Mouse (Mus musculus) mature B cell (primary cell): ENCODE data around the gene Chst5.

ENCODE experiments used
- in situ Hi-C: fragments of 300-500 bp; cut with MboI; formaldehyde crosslinking; loops from 2 replicates; pipeline ENCODE4 v1.14.3; 2019

Gene Chst5

DNA sequence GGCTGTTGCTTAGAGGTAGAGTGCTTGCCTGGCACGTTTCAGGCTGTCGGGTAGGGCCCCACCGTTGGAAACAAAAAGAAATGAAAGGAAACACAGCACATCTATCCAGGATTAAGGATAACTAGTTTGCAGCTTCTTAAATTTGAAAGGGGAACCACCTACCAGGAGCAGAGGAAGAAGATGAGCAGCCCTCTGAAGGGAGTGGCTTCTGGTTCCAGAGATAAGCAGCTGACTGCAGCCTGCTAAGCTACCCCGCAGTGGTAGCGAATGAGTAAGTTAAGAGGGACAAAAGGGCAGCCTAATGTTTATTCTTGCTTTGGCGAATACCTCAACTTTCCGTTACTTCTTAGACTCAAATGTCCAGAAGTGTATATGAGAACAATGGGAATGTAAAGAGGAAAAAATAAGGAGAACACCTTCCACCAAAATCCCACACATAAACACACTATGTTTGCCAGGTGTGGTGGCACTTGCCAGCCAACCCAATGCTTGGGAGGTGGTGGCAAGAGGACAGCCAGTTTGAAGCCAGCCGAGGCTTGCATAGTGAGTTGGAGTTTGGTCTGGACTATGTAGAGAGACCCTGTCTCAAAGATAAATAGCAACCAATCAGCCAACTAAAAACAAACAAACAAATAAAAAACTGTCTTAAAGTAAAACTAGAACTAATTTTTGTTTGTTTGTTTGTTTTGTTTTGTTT, 19.5 kb upstream of the Chst5 start:
- in situ Hi-C loops, result no loop called here

DNA sequence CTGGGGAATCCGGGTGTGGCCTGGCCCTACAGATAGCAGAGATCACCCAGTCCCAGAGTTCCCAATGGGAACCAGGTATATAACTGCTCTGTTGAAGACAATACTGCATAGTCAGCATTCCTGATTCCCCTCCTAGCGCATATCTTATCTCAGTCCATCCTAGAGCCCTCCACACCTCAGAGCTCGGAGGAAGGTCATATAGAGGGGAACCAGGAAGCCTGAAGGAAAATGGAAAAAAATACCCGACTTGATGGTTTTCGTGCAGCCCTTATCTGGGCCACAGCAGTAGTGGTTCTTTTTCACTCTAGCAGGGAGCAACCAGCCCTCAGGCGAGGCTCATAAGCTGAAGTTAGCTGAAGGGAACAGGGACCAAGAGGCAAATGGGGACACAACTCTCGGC, 14.7 kb upstream of the Chst5 start:
- in situ Hi-C loops, result no loop called here

DNA sequence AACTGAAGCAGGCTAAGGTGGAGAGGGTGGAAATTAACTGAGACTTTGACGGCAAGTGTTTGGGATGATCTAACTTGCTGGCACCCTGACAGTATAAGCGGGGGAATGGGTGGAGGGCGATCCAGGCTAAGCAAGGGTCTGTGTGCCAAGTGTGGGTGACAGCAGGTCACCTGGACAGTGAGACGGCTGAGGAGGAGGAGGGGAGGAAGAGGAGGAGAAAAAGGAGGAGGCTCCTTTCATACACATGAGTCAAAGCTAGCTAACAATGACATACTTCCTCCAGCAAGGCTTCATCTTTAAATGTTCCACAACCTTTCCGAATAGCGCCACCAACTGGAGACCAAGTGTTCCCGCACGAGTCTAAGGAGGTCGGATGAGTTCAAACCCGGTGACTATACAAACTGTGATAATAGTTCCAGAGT, 13.1 kb upstream of the Chst5 start:
- in situ Hi-C loops, result no loop called here

DNA sequence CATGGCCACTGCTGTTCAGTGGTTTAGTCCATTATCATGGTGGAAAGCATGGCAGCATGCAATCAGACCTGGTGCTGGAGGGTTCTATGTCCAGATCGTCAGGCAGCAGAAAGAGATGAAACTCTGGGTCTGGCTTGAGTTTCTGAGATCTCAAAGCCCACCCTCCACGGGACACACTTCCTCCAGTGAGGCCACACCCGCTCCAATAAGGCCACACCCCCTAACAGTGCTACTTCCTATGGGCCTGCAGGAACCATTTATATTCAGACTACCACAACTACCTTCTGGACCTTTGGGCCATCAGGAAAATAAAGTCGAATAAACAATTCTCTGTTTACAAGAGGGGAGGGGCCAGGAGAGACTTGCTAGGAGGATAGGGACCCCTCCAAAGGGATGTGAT, 10.7 kb upstream of the Chst5 start:
- in situ Hi-C loops, result no loop called here

DNA sequence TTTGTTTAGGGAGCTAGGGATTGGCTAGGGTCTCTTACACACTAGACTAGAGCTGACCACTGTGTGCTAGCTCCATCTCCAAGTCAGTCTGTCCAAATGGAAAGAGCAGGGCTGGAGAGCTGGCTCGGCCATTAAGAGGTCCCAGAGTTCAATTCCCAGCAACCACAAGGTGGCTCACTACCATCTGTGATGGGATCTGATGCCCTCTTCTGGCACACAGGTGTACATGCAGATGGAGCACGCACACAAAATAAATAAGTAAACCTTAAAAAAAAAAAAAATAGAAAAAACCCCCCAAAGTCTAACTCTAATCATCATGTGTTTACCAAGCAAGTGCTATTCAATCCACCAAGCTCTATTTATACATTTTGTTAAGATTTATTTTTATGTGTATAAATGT, 9.4 kb upstream of the Chst5 start:
- in situ Hi-C loops, result no loop called here

DNA sequence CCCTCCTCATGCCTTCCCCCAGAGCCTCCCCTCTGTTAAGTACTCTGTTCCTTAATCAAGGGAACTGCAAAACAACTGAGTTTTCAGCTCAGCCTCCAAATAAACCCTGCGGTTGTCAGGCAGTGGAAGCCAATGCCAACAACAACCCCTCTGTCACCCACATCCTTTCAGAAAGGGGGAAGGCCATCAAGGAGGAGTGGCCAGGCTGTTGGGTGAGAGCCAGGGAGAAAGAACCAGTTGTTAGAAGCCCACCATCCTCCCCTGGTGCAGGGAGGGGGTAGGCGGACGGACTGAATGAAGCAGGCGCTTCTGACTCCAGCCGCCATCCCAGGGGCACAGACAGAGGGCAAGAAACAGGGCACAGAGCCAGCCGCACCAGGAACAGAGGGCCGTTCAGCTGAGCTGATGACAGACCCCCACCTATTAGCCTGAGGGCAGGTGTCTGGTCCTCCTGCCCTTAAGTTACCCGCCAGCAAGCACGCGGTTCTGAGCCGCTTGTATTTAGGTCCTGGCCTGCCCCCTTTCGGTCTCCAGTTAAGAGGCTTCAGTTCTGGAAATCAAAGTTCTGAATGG, 2.7 kb upstream of the Chst5 start:
- in situ Hi-C loops, result no loop called here

DNA sequence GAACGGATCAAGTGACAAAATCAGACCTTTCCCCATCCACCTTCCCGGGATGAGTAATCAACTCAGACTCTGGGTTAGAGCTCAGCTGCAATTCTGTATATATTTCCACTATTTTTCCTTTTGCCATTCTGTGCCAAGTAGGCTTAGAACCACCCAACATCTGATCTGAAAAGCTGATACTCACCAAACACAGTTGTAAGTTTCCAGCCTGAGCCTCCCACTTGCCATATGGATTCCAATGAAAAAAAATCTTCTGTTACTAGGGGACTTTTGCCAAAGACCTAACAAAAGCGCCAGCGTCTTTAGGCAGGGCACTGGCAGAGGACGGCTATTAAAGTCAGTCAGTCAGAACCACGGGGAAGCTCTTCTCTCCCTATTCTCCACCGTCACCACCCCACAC, 1.3 kb upstream of the Chst5 start:
- in situ Hi-C loops, result no loop called here

DNA sequence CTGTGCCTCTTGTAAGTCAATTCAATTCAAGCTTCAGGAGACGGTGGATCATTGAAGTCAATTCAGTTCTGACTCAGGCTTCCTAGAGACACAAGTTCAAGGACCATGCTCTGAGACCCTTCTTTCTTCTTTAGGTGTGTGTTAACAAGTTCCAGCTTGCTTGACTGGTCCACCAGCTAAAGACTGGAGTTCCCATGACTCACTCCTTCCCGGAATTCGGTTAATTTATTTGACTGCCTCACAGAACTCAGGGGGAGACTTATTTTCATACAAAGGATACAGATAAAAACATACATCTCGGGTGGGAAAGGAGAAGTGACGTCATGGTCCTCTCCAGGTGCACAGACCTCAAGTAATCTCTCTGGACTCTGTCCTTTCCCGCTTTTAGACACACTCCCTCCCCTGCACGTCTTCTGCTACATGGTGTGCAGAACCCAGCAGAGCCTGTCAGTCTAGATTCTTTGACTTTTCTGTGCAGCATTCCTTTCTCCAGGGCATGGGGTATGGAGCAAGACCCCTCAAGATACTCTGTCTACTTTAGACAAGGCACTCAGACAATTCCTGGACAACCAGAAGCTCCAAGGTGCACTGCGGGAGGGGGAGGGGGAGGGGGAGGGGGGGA, 4.6 kb downstream of the Chst5 start:
- in situ Hi-C loops, result no loop called here

DNA sequence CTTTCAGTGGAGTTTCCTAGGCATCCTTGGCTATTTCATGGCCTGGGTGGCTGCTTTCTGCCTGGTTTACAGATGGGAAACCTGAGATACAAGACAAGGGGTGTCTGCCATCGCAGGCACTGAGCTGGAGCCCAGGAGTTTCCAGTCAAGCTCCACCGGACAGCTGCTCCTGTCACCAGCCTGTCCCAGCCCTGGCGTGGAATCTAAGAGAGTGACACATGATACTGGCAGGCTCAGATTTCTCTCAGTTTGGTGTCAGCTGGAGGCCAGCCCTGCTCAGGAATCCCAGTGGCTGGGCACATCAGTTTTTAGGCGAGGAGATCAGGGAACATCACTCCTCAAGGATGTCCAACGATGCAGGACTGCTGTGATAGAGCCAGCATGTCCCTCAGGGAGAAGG, 8.2 kb downstream of the Chst5 start:
- in situ Hi-C loops, result no loop called here

DNA sequence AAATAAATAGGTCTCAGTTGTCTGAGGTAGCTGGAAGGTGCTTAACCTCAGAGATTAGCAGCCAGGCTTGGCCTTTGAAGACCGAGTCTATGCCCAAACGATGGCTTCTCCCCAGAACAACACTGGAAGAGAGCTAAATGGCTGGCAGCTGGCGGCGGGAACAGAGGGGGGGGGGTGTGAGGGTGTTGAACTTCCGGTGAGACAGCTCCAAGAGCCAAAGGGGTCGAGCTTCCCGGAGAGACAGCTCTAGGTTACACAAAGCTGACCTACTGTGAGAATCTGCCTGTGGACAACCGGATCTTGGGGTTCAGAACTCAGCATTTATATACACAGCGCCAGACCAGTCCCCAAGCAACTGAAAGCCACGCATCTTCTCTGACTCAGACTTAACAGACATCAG, 11.7 kb downstream of the Chst5 start:
- in situ Hi-C loops, result no loop called here

DNA sequence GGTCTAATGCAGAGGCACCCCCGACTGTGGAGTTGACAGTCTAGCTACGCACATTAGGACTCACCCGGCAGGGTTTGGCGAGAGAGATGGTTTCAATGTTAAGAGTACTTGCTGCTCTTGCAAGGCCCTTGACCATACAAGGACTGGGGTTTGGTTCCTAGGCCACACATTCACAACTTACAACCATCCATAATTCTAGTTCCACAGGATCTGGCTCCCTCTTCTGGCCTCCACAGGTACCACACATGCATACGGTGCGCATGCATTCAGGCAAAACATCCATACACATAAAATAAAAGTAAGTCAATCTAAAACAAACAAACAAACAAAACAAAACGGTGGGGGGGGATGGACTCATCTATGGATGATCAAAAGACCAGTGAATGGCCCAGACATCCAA, 15.3 kb downstream of the Chst5 start:
- in situ Hi-C loops, result no loop called here

DNA sequence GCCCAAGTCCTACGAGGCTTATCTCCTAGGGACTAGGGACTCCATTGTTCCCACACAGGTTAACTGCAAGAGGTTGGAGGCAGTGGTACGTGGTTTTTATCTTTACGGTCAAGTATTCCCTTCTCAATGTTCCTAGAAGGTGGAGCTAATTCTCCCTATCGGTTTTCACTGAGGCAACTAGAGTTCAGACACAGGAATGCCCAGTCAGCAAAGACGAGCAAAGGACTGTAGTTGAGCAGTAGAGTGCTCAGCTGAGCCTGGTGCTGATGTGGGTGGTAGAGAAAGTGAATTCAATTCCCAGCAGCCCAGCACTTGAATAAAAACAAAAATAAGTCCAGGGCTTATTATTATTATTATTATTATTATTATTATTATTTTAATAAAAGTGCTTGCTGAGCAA, 17.6 kb downstream of the Chst5 start:
- in situ Hi-C loops, result no loop called here

DNA sequence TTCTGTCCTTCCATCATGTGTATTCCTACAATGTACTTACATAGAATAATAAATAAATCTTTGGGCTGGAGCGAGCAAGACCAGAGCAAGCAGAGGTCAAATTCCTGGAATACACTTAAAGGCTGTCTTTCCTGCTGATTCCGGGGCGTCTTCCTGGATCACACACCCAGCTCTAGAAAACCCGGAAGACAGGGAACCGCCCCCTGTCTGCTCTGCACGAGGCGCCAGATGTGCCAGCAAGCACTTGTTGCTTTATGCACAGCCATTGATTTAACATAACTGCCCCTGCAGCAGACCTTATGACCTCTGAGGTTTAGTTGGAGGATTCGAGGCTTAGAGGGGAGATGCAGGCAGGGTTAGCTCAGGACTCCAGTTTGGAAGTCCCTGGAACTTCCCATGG, 18.3 kb downstream of the Chst5 start:
- in situ Hi-C loops, result no loop called here

DNA sequence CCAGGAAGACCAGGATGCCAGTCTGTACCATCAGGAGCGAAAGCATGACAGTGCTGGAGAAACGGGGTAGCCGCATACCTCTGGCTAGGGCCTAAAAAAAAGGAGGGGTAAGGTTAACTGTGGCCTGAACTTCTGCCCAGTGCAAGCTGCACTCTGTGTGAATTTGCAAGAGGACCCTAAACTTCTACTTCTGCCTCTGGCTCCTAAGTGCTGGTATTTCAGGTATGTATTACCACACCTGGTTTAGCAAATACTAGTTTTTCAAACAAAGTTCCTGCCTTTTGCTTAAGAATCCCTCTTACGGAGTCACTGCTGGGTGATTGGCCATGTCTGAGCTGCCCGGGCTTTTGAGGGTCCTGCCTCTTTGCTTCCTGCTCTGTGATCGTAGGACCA, 19.3 kb downstream of the Chst5 start:
- in situ Hi-C loops, result no loop called here

DNA sequence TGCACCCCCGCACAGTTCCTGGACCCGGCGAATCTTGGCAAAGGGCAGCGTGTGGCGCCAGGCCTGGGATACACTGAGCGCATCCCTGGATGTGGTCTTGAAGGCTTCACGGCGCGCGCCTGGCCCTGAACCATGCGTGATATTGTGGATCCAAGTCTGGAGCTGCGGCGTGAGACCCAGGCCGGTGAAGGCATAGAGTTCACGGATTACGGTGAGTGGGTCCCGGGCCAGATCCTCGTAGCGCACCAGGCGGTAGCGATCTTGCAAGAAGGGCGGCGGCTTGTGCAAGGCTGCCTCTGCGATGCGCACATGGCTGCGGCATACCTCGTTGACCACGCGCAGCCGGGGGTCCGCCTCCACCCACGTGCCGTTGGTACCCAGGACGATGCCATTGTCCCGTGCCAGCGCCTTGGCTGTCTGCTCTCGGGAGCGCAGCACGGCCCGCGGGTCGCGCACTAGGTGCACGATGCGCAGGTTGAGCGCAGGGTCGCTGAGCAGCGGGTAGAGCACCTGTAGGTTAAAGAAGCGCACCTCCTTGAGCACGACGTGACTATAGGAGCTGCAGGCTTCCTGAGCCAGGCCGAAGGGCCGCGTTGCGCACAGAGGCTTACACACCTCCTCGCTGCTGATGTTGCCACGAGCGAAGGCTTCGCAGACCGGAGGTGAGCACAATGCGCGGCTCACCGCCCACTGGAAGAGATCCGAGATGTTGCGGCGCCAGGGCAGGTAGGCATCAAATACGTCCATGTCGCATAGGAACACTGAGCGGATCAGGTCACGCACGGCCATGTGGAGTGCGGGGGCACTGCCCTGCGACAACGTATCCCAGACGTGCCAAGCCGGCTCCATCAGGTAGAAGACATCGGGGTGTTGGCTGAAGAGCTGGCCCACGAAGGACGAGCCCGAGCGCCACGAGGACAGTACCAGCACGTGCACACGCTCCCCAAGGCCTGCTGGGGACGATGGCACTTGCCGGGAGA, 20.0 kb downstream of the Chst5 start:
- in situ Hi-C loops, result no loop called here

DNA sequence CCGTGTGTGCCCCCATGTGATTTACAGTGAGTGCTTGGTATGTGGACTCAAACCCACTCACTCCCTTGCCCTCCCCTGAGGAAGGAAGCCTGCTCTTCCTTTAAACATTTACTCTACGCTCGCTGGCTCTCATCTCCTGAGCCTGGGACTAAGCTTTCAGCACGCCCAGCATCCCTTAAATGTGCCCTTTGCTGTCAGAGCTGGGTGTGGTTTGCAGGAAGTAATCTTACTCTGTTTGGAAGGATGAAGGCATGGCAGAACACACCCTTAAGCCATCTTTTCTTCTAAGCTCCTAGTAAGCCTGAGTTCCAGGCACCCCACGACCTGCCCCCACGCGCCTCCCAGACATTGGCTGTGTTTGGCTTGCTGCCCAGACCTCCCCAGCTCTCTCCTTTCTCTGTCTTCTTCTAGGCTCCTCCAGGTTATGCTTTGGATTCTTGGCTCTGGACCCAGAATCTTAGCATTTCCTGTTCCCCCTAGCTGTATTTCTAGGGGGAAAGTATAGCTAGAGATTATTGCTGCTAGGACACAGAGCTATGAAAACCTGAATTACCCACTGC, 22.1 kb downstream of the Chst5 start:
- in situ Hi-C loops, result no loop called here

DNA sequence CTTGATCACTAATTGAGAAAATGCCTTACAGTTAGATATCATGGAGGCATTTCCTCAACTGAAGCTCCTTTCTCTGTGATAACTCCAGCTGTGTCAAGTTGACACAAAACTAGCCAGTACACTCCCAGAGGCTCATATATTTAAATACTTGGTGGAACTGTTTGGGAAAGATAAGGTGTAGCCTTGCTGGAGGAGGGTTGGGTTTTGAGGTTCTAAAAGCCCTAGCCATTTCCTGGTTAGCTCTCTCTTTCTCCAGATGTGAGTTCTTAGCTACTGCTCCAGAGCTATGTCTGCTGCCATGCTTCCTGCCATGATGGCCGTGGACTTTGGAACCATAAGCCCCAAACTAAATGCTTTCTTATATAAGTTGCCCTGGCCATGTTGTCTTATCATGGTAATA, 22.8 kb downstream of the Chst5 start:
- in situ Hi-C loops, result no loop called here

DNA sequence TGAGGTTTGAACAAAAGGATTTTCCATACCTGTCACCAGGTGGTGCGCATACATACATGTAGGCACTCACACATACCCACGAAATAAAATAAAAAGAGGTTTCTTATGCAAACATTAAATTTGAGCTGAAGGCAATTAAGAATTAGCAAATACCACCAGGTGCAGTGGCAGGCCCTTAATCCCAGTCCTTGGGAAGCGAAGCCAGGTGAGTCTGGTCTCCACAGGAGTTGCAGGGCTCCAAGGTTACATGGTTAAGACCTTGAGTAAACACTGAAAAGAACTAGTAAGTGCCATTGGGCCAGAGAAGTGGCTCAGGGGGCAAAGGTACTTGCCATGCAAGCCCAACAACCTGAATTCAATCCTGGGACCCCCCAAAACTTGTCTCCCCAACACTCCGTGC, 26.6 kb downstream of the Chst5 start:
- in situ Hi-C loops, result no loop called here

DNA sequence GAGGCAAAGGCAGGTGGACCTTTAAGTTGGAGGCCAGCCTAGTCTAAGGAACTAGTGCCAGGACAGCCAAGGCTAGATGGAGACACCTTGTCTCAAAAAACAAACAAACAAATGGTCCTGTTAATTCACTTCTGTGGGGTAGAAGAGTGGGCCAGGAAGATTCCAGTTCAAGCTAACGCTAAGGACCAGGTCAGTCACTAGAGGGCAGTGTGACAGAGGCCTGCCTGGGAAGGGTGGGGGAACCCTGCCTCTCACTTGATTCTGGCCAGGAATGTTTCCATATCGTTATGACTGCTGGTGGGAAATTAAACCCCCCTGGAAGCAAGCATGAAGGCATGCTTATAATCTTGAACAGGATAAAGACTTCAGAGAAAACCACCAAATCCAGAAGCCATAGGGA, 28.7 kb downstream of the Chst5 start:
- in situ Hi-C loops, result no loop called here

DNA sequence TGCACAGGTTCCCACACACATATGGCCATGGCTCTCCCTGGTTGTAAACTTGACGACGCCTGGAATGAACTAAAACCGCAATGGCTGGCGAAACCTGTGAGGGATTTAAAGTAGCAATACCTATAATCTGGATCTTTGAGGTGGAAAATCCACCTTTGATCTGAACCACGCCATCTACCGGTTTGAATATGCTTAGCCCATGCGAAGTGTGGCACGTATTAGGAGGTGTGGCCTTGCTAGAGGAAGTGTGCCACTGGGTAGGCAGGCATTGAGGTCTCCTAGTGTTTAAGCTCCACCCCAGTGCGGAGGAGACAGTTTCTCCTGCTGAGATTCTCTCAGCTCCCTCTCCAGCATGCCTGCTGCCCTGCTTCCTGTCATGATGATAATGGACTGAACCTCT, 32.5 kb downstream of the Chst5 start:
- in situ Hi-C loops, result no loop called here

DNA sequence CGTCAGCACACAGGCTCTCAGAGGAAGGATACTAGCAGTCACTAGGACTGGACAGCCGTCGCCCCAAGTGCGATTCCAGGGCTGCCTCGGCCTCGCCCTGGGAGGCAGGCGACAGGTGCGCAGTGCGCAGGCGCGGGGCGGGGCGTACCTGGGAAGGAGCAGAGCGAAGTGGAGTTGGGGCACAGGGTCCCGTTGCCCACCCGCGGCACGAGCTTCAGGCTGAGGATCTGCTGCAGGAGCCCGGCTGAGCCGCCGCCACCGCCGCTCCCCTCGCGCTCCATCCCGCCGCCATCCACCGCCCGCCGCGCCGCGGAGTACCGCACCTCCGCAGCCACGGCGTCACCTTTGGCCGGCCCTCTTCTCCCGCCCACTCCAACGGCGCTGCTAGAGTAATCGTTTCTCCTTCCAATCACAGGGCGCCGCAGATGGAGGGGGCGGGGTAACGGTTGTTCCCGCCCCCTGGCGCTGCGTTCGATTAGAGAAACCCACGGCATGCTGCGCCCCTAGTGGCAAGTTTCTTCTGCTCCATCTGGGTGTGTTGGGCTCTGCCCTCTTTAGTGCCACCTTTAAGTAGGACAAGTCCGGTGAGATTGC, 33.8 kb downstream of the Chst5 start, which contains the start of gene Tmem170:
TSS of gene Tmem170 (minus strand) at position 396 of the 594 bp plus-strand sequence.
- in situ Hi-C loops, result no loop called here

DNA sequence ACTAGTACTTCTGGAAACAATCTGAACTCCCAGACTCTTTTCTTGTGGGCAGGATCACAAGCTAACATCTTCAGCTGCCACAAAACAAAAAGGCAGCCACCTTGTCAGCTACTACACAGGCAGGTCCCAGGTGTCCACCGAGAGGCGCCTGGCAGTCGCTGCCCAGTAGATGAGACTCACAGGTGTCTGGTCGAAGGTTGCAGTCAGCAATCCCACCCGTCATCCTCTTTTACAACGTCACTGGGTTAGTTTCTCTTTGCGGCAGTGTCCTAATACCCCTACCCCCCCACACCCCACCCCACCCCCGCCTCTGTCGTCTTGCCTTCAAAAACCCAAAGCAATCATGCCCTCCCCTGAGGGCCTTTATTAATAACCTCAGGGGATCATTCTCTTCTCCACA, 34.5 kb downstream of the Chst5 start:
- in situ Hi-C loops, result no loop called here
